Mouse (Mus musculus): ENCODE results near the gene Tor3a. TPM values are rescaled to one million over a fixed set of nuclear protein-coding genes. Genes with fewer than 3 reads are reported as not detected.

Gene Tor3a
- polyA plus RNA-seq, 1 experiment from 2014 or later: 4.0 TPM

- Histone ChIP-seq H3K4me2 (ENCODE audit: low read depth) (no peak overlapping the region), H3K27ac (ENCODE audit: low read depth, low read length) (no peak overlapping the region), H3K36me3 (ENCODE audit: control insufficient read depth, insufficient read depth, low read length) (no peaks in the 10 kb centered on the region), H3K27me3 (ENCODE audit: control insufficient read depth, insufficient read depth, low read length) (no peaks in the 10 kb centered on the region), H3K4me3 (ENCODE audit: low read depth, low read length) (no peak overlapping the region), H3K9ac (ENCODE audit: low read length) (no peak overlapping the region), H3K4me1 (ENCODE audit: control insufficient read depth, insufficient read depth, low read length) (peaks cover 33% of the 10 kb centered on the region), H3K9me3 (ENCODE audit: control insufficient read depth, low read length) (no peaks in the 10 kb centered on the region)
- DNase-seq (ENCODE audit: low spot score) (no peak), ATAC-seq (ENCODE audit: insufficient read depth, low FRiP score, low TSS enrichment) (0 out of 2 replicates have a peak, but pooled peaks have one; percentile 21)
- WGBS: 90% methylated on average over 1 of the region's 1 CpGs
Observed at GRCm38 (mm10) chr1:156614710-156615109, 59.4 kb downstream of the Tor3a start.

GRCm38 (mm10) chr1:156613855-156614530 lies 60.2 kb downstream of the Tor3a start:
- H3K9ac ChIP-seq (ENCODE audit: low read length): no peak overlapping the region
- 5% methylated on average over 9 of the region's 9 CpGs for WGBS
- H3K9me3 ChIP-seq (ENCODE audit: control insufficient read depth, low read length): no peaks in the 10 kb centered on the region
- H3K4me3 ChIP-seq (ENCODE audit: low read depth, low read length): no peak overlapping the region
- peak overlapping the region; percentile 81 for H3K27ac ChIP-seq (ENCODE audit: low read depth, low read length)
- ATAC-seq (ENCODE audit: insufficient read depth, low FRiP score, low TSS enrichment) (peak; percentile 66), DNase-seq (ENCODE audit: low spot score) (peak; percentile 64)
- H3K4me2 ChIP-seq (ENCODE audit: low read depth): peak overlapping the region; percentile 23
- no peaks in the 10 kb centered on the region for H3K27me3 ChIP-seq (ENCODE audit: control insufficient read depth, insufficient read depth, low read length)
- peaks cover 33% of the 10 kb centered on the region for H3K4me1 ChIP-seq (ENCODE audit: control insufficient read depth, insufficient read depth, low read length)
- H3K36me3 ChIP-seq (ENCODE audit: control insufficient read depth, insufficient read depth, low read length): no peaks in the 10 kb centered on the region

GRCm38 (mm10) chr1:156610257-156610656 lies 63.9 kb downstream of the Tor3a start:
- Histone ChIP-seq H3K9ac (ENCODE audit: low read length) (no peak overlapping the region), H3K27ac (ENCODE audit: low read depth, low read length) (no peak overlapping the region), H3K36me3 (ENCODE audit: control insufficient read depth, insufficient read depth, low read length) (no peaks in the 10 kb centered on the region), H3K4me1 (ENCODE audit: control insufficient read depth, insufficient read depth, low read length) (peaks cover 15% of the 10 kb centered on the region), H3K9me3 (ENCODE audit: control insufficient read depth, low read length) (no peaks in the 10 kb centered on the region), H3K4me3 (ENCODE audit: low read depth, low read length) (no peak overlapping the region), H3K27me3 (ENCODE audit: control insufficient read depth, insufficient read depth, low read length) (no peaks in the 10 kb centered on the region), H3K4me2 (ENCODE audit: low read depth) (no peak overlapping the region)
- ATAC-seq (ENCODE audit: insufficient read depth, low FRiP score, low TSS enrichment) (no peak), DNase-seq (ENCODE audit: low spot score) (no peak)
- WGBS: 88% methylated on average over 1 of the region's 1 CpGs

- H3K9me3 ChIP-seq (ENCODE audit: control insufficient read depth, low read length): no peaks in the 10 kb centered on the region
- no peaks in the 10 kb centered on the region for H3K27me3 ChIP-seq (ENCODE audit: control insufficient read depth, insufficient read depth, low read length)
- no peak overlapping the region for H3K4me3 ChIP-seq (ENCODE audit: low read depth, low read length)
- H3K9ac ChIP-seq (ENCODE audit: low read length): no peak overlapping the region
- 90% methylated on average over 2 of the region's 2 CpGs for WGBS
- no peak for DNase-seq (ENCODE audit: low spot score)
- H3K36me3 ChIP-seq (ENCODE audit: control insufficient read depth, insufficient read depth, low read length): no peaks in the 10 kb centered on the region
- no peak overlapping the region for H3K4me2 ChIP-seq (ENCODE audit: low read depth)
- no peak overlapping the region for H3K27ac ChIP-seq (ENCODE audit: low read depth, low read length)
- no peak for ATAC-seq (ENCODE audit: insufficient read depth, low FRiP score, low TSS enrichment)
- 0 out of 2 replicates have a peak, but pooled peaks cover 5% of the 10 kb centered on the region for H3K4me1 ChIP-seq (ENCODE audit: control insufficient read depth, insufficient read depth, low read length)
Observed at GRCm38 (mm10) chr1:156608496-156608895, 65.7 kb downstream of the Tor3a start.

- H3K4me2 ChIP-seq (ENCODE audit: low read depth): no peak overlapping the region
- H3K4me3 ChIP-seq (ENCODE audit: low read depth, low read length): no peak overlapping the region
- ATAC-seq (ENCODE audit: insufficient read depth, low FRiP score, low TSS enrichment) (no peak), DNase-seq (ENCODE audit: low spot score) (no peak)
- H3K4me1 ChIP-seq (ENCODE audit: control insufficient read depth, insufficient read depth, low read length): 0 out of 2 replicates have a peak, but pooled peaks cover 3% of the 10 kb centered on the region
- no peak overlapping the region for H3K27ac ChIP-seq (ENCODE audit: low read depth, low read length)
- no peak overlapping the region for H3K9ac ChIP-seq (ENCODE audit: low read length)
- no peaks in the 10 kb centered on the region for H3K27me3 ChIP-seq (ENCODE audit: control insufficient read depth, insufficient read depth, low read length)
- 76% methylated on average over 2 of the region's 2 CpGs for WGBS
- no peaks in the 10 kb centered on the region for H3K9me3 ChIP-seq (ENCODE audit: control insufficient read depth, low read length)
- no peaks in the 10 kb centered on the region for H3K36me3 ChIP-seq (ENCODE audit: control insufficient read depth, insufficient read depth, low read length)
Observed at GRCm38 (mm10) chr1:156605940-156606339, 68.2 kb downstream of the Tor3a start.

GRCm38 (mm10) chr1:156605094-156605866 lies 68.9 kb downstream of the Tor3a start:
- Histone ChIP-seq H3K4me3 (ENCODE audit: low read depth, low read length) (no peak overlapping the region), H3K9me3 (ENCODE audit: control insufficient read depth, low read length) (no peaks in the 10 kb centered on the region), H3K27ac (ENCODE audit: low read depth, low read length) (no peak overlapping the region), H3K4me1 (ENCODE audit: control insufficient read depth, insufficient read depth, low read length) (0 out of 2 replicates have a peak, but pooled peaks cover 3% of the 10 kb centered on the region), H3K27me3 (ENCODE audit: control insufficient read depth, insufficient read depth, low read length) (no peaks in the 10 kb centered on the region), H3K36me3 (ENCODE audit: control insufficient read depth, insufficient read depth, low read length) (no peaks in the 10 kb centered on the region), H3K9ac (ENCODE audit: low read length) (no peak overlapping the region), H3K4me2 (ENCODE audit: low read depth) (no peak overlapping the region)
- WGBS: 70% methylated on average over 12 of the region's 12 CpGs
- ATAC-seq (ENCODE audit: insufficient read depth, low FRiP score, low TSS enrichment) (no peak), DNase-seq (ENCODE audit: low spot score) (no peak)

Other genes with a start within 250 kb of the Tor3a start
- gene Soat1, start 200.0 kb downstream of the Tor3a start, polyA plus RNA-seq (2014; fragmentation: Nextera tagmentation; extraction: Ambion mirVana): 19.7 and 22.3 TPM in 2 replicates
- 0.30 and 0.44 TPM in 2 replicates for gene Gm10031, start 150.3 kb downstream of the Tor3a start, polyA plus RNA-seq (2014; fragmentation: Nextera tagmentation; extraction: Ambion mirVana)
- 6.0 TPM in 2 replicates for gene Abl2, start 115.6 kb downstream of the Tor3a start, polyA plus RNA-seq (2014; fragmentation: Nextera tagmentation; extraction: Ambion mirVana)
- gene Fam20b, start 44.7 kb upstream of the Tor3a start, polyA plus RNA-seq (2014; fragmentation: Nextera tagmentation; extraction: Ambion mirVana): 25.7 and 29.7 TPM in 2 replicates
- gene Angptl1, start 164.2 kb upstream of the Tor3a start, polyA plus RNA-seq (2014; fragmentation: Nextera tagmentation; extraction: Ambion mirVana): 9.5 and 13.0 TPM in 2 replicates